In the genomic region with DNA sequence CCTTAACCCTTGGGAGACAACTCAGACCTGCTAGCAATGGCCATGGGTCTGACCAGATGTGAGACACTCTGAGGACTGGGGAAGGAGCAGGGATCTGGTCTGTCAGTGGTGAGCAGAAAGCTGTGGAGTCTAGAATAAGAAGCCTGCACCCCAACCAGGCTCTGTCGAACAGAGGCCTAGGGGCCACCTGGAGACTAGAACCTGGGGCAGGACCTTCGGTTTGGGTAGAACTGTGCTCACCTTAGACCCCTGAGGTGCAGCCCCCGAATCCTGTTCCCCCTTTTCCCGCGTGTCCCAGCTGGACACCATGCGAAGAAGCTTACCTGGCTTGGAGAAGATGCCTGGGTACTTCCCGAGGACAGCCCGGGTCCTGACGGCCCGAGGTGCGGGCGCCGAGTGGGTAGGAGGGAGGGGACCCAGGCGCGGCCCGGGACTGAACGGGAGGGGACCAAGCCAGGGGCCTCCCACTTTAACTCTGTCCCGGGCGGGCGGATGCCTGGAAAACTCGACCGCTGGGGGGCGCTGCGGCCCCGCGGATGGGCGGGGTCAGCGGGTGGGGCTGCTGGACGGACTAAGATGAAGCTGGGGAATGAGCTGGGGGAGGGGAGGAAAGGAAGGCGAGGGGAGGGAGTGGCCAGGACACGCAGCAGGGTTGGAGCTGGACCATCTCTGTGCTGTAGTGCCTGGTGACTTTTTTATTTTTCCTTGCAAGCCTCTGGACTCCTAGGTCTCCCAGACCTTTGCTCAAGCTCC, we compare ENCODE assay signal across 8 mouse cellular contexts. TPM values are rescaled to one million over a fixed set of nuclear protein-coding genes. Genes with fewer than 3 reads are reported as not detected.
A peak's percentile ranks its signal among the peaks of the same experiment; 100 is the strongest.
DNase-seq lines count a peak whose midpoint lies in the region; ATAC-seq and TF ChIP-seq lines count a peak whose summit lies in the region.

A gene (minus strand): TSS at position 703 of the 753 bp plus-strand sequence.

- H3K4me3 ChIP-seq in hindbrain, postnatal 0 days (ENCODE audit: low read length), result peak within 1 kb of the TSS; percentile 36
- peak within 1 kb of the TSS; percentile 35 for H3K4me3 ChIP-seq in left cerebral cortex, adult 2 months

- peak within 1 kb of the TSS; percentile 65 for H3K4me2 ChIP-seq in hindbrain, postnatal 0 days (ENCODE audit: low read depth, low read length)

- H3K27ac ChIP-seq in hindbrain, postnatal 0 days, result no peak within 1 kb of the TSS
- no peak within 1 kb of the TSS for H3K27ac ChIP-seq in left cerebral cortex, adult 2 months

- ATAC-seq in hindbrain, postnatal 0 days, result peak; percentile 94
- ATAC-seq in megakaryocyte progenitor cell, adult 5-6 weeks (replicated peaks; ENCODE audit: poor library complexity), result peak; percentile 65
- no peak for ATAC-seq in erythroid progenitor cell, adult 5-6 weeks (replicated peaks; ENCODE audit: low FRiP score, poor library complexity, severe bottlenecking)

- peak; percentile 8 for DNase-seq in T-cell, adult 2 months (ENCODE audit: low spot score)
- DNase-seq in cerebellum, postnatal 36 days, result peak; percentile 78 to 83
- peak; percentile 93 to 94 for DNase-seq in gastrocnemius, adult 8-10 months (ENCODE audit: low spot score in 2 of 2)
- peak; percentile 78 for DNase-seq in hindbrain, postnatal 0 days (ENCODE audit: low spot score)
- peak; percentile 73 to 86 for DNase-seq in left cerebral cortex, adult 2 months (ENCODE audit: extremely low spot score in 1 of 2, low spot score in 2 of 2)
- peak; percentile 77 for DNase-seq in right cerebral cortex, postnatal 4 days

- no peaks in the 10 kb centered on the region for H3K4me1 ChIP-seq in hindbrain, postnatal 0 days (ENCODE audit: insufficient read depth, low read length)

- H3K36me3 ChIP-seq in hindbrain, postnatal 0 days (ENCODE audit: insufficient read depth, low read length), result no peaks in the 10 kb centered on the region

- peak within 1 kb of the TSS; percentile 40; the same call in 1 of the 2 replicates for H3K9ac ChIP-seq in hindbrain, postnatal 0 days (replicated peaks; ENCODE audit: low read length)

- intact Hi-C loops in left cerebral cortex, adult 2 months (cut with DNase I), result loop anchor here (1.0 kb wide), 1 partner anchor 111 kb away; no protein-coding TSS in a partner anchor

- H3K9me3 ChIP-seq in hindbrain, postnatal 0 days (ENCODE audit: low read length), result no peaks in the 10 kb centered on the region

- H3K27me3 ChIP-seq in hindbrain, postnatal 0 days (ENCODE audit: insufficient read depth, low read length), result no peaks in the 10 kb centered on the region

- peak; percentile 72 for TF ChIP-seq CTCF in hindbrain, postnatal 0 days (IDR thresholded peaks at IDR 0.05; ENCODE audit: low read depth)
- peak; percentile 74 for TF ChIP-seq CTCF in left cerebral cortex, adult 2 months (IDR thresholded peaks at IDR 0.05)

- 3% methylated on average over 28 of the region's 31 CpGs for WGBS in hindbrain, postnatal 0 days

RNA-seq across cellular contexts. Expression of the gene that starts here (rescaled TPM):
- total RNA-seq in gastrocnemius, adult 8-10 months (2022), result 10 to 100 TPM; 15.1 to 28.1 (median 17.1) TPM
- 30.3 and 37.8 TPM in 2 replicates for total RNA-seq in hindbrain, postnatal 0 days (2014; rRNA removed)
- polyA plus RNA-seq in hindbrain, postnatal 0 days (2015; fragmentation: Nextera tagmentation; extraction: Ambion mirVana), result 20.3 and 22.2 TPM in 2 replicates
- 1 to 10 TPM; 9.1 to 9.5 TPM for total RNA-seq in left cerebral cortex, adult 2 months (2021)
- not detected in 2 replicates for total RNA-seq in megakaryocyte progenitor cell, adult 5-6 weeks (2015)
- total RNA-seq in megakaryocyte progenitor cell, adult 5-6 weeks (2017), result not detected in 2 replicates
- total RNA-seq in erythroid progenitor cell, adult 5-6 weeks (2015; ENCODE audit: low replicate concordance), result not detected in 2 replicates
- total RNA-seq in erythroid progenitor cell, adult 5-6 weeks (2017; ENCODE audit: low replicate concordance), result not detected in 2 replicates

Comparison
In these comparisons a context has a peak if more than half of its experiments do, and no peak if none do; other contexts are left out.
1. RNA of the gene that starts here (total RNA-seq): 30.3 to 37.8 TPM in hindbrain, postnatal 0 days, 15.1 to 28.1 TPM in gastrocnemius, adult 8-10 months and 9.1 to 9.5 TPM in left cerebral cortex, adult 2 months; not detected in megakaryocyte progenitor cell, adult 5-6 weeks and not detected in erythroid progenitor cell, adult 5-6 weeks; every median in the first group is over 10 times any median in the second.
2. Peak in ATAC-seq in megakaryocyte progenitor cell, adult 5-6 weeks; RNA of the gene not detected or under 1 TPM.
3. DNase-seq: peak in every context shown above with its lines; median percentile 94 in gastrocnemius, adult 8-10 months; 80 in cerebellum, postnatal 36 days; 80 in left cerebral cortex, adult 2 months; 78 in hindbrain, postnatal 0 days; 77 in right cerebral cortex, postnatal 4 days; 8 in T-cell, adult 2 months.